Mouse (Mus musculus) ES-Bruce4 (cell line): ENCODE results near the gene Mxra7. TPM values are rescaled to one million over a fixed set of nuclear protein-coding genes. Genes with fewer than 3 reads are reported as not detected.

Source experiments
- H3K27ac ChIP-seq: 2 replicates; pipeline ENCODE4 v1.5.1; 2012; ENCODE audit warnings: low read length, inconsistent platforms; ENCODE audit not compliant: insufficient read depth
- H3K27me3 ChIP-seq: 2 replicates; pipeline ENCODE4 v1.6.1; 2012; ENCODE audit warnings: mild to moderate bottlenecking, low read length, inconsistent platforms; ENCODE audit not compliant: control insufficient read depth, poor library complexity, insufficient read depth, severe bottlenecking
- H3K36me3 ChIP-seq: 2 replicates; pipeline ENCODE4 v1.6.1; 2012; ENCODE audit warnings: inconsistent platforms, mild to moderate bottlenecking, low read length, moderate library complexity; ENCODE audit not compliant: control insufficient read depth, poor library complexity, insufficient read depth, severe bottlenecking
- H3K4me1 ChIP-seq: one replicate; pipeline ENCODE4 v1.8.1; 2011; ENCODE audit warnings: low read length; ENCODE audit not compliant: control insufficient read depth, insufficient read depth
- H3K4me3 ChIP-seq: 2 replicates; pipeline ENCODE4 v1.5.1; 2011; ENCODE audit warnings: low read depth, mild to moderate bottlenecking, low read length
- H3K9ac ChIP-seq: 2 replicates; pipeline ENCODE4 v1.6.1; 2012; ENCODE audit warnings: low read depth, mild to moderate bottlenecking, inconsistent platforms; ENCODE audit not compliant: poor library complexity, severe bottlenecking
- H3K9me3 ChIP-seq: replicated peaks from 2 replicates; pipeline ENCODE4 v1.6.1; 2012; ENCODE audit warnings: mild to moderate bottlenecking, low read length, inconsistent platforms; ENCODE audit not compliant: control insufficient read depth, poor library complexity, insufficient read depth, severe bottlenecking
- CTCF ChIP-seq: IDR thresholded peaks from one replicate; pipeline ENCODE4 v1.8.1; 2011; ENCODE audit warnings: low read depth, low read length
- EP300 ChIP-seq: IDR thresholded peaks from 2 replicates; pipeline ENCODE4 v1.6.1; 2011; ENCODE audit warnings: low read depth, low read length; ENCODE audit not compliant: insufficient read depth
- POLR2A ChIP-seq: IDR thresholded peaks from one replicate; pipeline ENCODE4 v1.8.1; 2011; ENCODE audit warnings: low read length; ENCODE audit not compliant: insufficient read depth
- polyA plus RNA-seq: library from polyadenylated mRNA; stranded (reverse); fragments of >200 nt; gene quantifications from 2 replicates; pipeline ENCODE4 v1.2.4, GENCODE M21; 2011; ENCODE audit warnings: low read depth; ENCODE audit not compliant: missing spikeins, insufficient read depth, insufficient read length

Mxra7 gene
- polyA plus RNA-seq, 1 experiment = 20.4 TPM

DNA sequence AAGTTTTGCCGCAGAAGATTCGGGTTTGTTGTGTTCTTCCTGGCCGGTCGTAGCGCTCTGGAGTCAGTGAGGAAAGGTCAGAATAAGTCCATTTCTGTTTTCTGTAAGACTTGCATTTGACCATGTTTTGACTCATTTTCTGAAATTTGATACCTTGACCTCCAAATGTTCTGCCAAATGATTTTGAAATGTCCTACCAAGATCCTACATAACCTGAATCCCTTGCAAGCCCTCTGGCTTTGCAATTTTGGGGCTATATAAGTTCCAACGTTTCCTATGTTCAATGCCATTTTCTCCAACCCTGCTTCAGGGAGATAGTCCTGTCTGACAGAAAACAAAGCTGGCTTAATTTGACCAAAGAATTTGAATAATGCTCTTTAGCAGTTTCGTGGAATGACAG lies 63.5 kb downstream of the Mxra7 start:
- Histone ChIP-seq H3K27me3 (no peaks in the 10 kb centered on the region; the same call in 1 of the 2 replicates), H3K27ac (no peak overlapping the region), H3K36me3 (no peaks in the 10 kb centered on the region), H3K4me3 (no peak overlapping the region), H3K4me1 (no peaks in the 10 kb centered on the region), H3K9ac (no peak overlapping the region), H3K9me3 (peaks cover 17% of the 10 kb centered on the region)
- no peak for TF ChIP-seq POLR2A
- no peak for TF ChIP-seq EP300
- TF ChIP-seq CTCF = no peak

DNA sequence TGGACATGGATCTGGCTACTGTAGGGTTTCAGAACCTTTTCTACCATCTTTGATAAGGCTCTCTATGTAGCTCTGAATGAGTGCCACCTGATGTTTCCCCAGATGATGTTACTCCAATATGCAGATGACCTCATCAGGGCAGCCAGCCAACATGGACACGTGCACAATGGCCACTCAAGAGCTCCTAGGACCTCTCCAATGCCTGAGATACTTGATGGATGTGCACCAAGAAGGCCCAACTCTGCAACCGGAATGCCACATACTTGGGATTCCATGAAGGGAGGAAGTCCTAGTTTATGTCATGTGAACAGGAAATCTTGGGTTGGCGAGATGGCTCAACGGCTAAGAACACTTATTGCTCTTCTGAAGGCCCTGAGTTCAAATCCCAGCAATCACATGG lies 72.7 kb downstream of the Mxra7 start:
- Histone ChIP-seq H3K27ac (no peak overlapping the region), H3K9me3 (peaks cover 15% of the 10 kb centered on the region), H3K4me3 (no peak overlapping the region), H3K9ac (no peak overlapping the region), H3K4me1 (no peaks in the 10 kb centered on the region), H3K36me3 (no peaks in the 10 kb centered on the region), H3K27me3 (no peaks in the 10 kb centered on the region)
- TF ChIP-seq POLR2A (no peak), CTCF (no peak), EP300 (no peak)

DNA sequence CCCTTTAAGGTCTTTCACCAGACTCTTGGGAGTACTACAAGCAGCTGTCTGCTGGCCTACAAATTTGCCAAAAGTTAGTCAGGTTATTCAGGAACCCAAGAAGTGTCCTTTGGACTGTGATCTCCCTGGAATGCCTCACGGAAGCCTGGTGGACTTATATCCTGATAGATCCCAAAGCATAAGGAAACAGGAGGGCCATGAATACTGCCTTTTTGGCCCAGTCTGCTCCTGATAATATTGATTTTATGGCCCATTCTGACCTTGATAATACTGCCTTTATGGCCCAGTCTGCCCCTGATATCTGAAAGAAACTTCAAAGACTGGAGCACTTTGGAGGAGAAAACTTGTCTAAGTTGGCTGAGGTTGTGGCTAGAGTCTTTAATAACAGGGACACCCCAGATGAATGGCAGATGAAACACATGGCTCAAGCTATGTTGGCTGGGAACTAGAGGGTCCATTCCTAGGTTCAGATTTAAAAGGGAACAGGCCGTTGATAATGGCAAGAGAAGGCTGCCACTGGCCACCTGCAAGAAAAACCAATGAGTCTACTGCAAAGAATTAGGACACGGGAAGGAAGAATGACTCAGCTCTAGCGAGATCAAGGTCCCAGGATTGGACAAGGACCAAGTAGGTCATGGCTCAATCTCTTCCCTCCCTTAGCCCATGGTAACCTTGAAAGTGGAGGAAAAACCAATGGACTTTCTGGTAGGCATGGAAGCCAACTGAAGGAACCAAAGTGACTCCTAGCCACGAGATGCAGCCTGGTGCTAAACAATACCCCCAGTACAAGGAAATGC lies 74.0 kb downstream of the Mxra7 start:
- no peak overlapping the region for H3K27ac ChIP-seq
- TF ChIP-seq POLR2A (no peak), EP300 (no peak), CTCF (no peak)
- H3K9me3 ChIP-seq = peaks cover 12% of the 10 kb centered on the region
- H3K9ac ChIP-seq = no peak overlapping the region
- no peaks in the 10 kb centered on the region for H3K27me3 ChIP-seq
- H3K4me1 ChIP-seq = no peaks in the 10 kb centered on the region
- no peak overlapping the region for H3K4me3 ChIP-seq
- H3K36me3 ChIP-seq = no peaks in the 10 kb centered on the region

Other genes with a start within 250 kb of the Mxra7 start
- 36.1 and 43.6 TPM in 2 replicates for gene Ube2o, start 246.6 kb downstream of the Mxra7 start, polyA plus RNA-seq
- gene Aanat, start 241.6 kb downstream of the Mxra7 start, polyA plus RNA-seq = not detected in 2 replicates
- gene Rhbdf2, start 201.0 kb downstream of the Mxra7 start, polyA plus RNA-seq = 36.5 and 39.1 TPM in 2 replicates
- not detected in 2 replicates for gene Prcd, start 174.5 kb downstream of the Mxra7 start, polyA plus RNA-seq
- not detected in 2 replicates for gene Cygb, start 173.7 kb downstream of the Mxra7 start, polyA plus RNA-seq
- not detected in 2 replicates for gene St6galnac1, start 52.5 kb downstream of the Mxra7 start, polyA plus RNA-seq
- 27.5 TPM in 2 replicates for gene Mettl23, start 15.2 kb upstream of the Mxra7 start, polyA plus RNA-seq
- 45.6 and 49.0 TPM in 2 replicates for gene Jmjd6, start 15.4 kb upstream of the Mxra7 start, polyA plus RNA-seq
- gene Mfsd11, start 24.4 kb upstream of the Mxra7 start, polyA plus RNA-seq = 14.6 and 15.1 TPM in 2 replicates
- gene Srsf2, start 25.0 kb upstream of the Mxra7 start, polyA plus RNA-seq = 414 and 425 TPM in 2 replicates
- gene Mgat5b, start 90.8 kb upstream of the Mxra7 start, polyA plus RNA-seq = 9.3 and 10.2 TPM in 2 replicates